Mouse (Mus musculus): ENCODE measurements around the gene Psmc4.

DNA sequence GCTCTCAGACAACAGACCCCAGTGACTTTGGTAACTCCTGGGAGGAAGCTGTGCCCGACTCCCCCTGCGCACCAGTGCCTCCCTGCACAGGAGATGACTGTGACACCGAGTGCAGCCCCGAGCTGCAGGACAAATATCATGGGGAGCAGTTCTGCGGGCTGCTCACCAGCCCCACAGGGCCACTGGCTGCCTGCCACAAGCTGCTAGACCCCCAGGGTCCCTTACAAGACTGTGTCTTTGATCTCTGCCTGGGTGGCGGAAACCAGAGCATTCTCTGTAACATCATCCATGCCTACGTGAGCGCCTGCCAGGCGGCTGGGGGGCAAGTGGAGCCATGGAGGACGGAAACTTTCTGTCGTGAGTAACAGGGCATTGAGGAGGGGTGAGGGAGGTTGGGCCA lies 43.6 kb upstream of the Psmc4 start:
- no peak for TF ChIP-seq CTCF (IDR thresholded peaks at IDR 0.05)
- no peak for TF ChIP-seq EP300 (IDR thresholded peaks at IDR 0.05)

Data from lung, postnatal 0 days (tissue).